Mouse (Mus musculus) frontal cortex, adult (tissue): Measurements from ENCODE around the gene Pxn.
A peak's percentile ranks its signal among the peaks of the same experiment; 100 is the strongest.

ENCODE experiments used
- ATAC-seq: cut with Nextera tagmentation; 2 replicates; pipeline ENCODE4 v1.9.2; 2017; ENCODE audit warnings: mild to moderate bottlenecking, moderate library complexity, mixed read lengths; ENCODE audit not compliant: low TSS enrichment

Pxn gene

DNA sequence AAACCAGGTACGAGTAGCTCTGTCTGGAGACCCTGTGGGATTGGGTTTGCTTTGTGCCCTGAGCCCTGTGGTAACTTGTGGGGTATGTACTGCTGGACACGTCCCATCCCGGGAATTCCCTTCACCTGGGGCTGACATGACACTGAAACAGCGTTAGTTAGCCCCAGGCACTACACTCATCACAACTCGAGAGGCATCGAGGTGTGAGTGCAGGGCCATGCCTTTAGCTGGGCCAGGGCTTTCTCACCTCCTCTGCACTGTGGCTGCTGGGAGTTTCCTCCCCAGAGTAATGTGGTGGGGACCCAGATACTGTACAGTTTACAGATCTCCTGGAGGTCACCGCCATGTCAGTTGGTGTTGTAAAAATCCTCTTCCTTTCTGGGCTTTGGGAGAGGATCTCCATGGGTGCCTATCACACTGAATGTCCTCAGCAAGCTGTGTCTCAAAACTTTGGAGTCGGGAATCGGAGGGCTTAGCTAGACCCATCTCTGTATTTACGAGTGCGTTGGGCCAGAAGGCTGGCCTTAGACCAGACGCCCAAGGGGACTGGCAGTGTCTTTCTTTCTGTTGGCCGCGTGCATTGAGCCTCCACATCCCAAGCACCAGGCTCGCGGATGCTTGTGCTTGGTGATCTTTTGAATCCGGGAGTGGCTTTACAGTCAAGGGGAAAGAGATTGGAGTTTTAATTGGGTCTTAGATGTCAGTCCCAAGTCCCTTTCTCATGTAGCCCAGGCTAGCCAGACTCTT is 20.2 kb downstream of the Pxn start:
- no peak for ATAC-seq

DNA sequence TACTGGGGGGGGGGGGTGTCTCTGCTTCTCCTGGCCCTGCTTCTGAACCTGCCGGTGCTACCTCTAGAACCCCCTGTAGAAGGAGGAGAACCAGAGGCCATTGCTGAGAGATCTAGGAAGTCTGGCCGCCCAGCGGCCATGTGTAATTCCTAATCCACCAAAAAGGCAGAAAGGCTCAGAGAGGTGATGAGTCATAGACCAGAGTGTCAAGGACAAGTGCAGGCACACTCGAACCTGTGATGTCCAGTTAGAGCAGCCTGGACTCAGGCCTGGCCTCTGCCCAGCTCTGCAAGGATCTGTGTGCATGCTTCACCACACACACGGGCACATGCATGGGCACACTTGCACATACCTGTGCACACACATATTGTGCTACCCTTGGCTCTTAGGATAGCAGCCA is 21.7 kb downstream of the Pxn start:
- no peak for ATAC-seq

DNA sequence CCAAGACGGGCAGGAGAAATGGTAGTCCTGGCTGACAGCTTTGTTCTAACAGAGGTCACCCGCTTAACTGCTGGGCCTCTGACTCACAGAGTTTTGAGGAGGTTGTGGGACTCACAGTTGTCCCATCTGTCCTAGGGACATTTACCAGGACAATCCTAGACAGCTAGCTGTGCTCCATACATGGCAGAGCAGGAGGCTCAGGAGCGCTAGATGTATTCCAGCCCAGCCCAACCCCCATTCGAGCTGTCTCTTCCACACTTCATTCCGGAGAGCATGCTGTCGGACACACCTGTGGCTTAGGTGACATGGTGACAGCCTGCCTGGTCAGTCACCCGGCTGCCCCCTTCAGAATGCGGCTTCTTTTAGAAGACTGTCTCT is 22.9 kb downstream of the Pxn start:
- no peak for ATAC-seq

DNA sequence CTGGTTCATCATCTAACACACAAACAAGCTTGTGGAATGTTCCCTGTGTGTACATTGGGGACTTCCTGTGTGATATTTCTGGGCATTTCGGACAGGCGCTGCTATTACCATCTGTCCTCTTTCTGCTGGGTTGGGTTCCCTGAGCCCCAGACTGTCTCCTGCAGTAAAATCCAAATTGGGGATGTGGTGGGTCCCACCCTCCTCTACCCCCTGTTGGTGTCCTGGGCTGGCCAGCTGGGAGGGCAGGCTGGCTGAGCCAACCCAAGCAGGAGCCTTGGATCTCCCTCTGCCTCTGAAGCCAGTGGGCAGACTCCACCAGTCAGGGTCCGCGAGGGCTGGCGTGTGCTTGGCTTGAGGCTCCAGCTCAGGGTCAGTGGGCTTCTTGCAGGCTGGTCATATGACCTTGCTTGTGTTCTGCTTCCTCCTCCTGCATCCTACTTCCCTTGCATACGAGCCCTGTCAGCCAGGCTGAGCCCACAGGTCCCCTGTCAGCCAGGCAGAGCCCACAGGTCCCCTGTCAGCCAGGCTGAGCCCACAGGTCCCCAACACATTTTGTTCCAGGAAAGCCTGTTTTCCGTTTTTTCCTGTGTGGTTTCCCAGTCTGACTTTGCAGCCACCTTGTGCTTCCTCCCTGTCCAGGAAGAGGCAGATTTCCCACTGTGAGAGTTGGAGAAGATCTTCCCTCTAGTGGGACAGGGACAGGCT is 23.4 kb downstream of the Pxn start:
- ATAC-seq: no peak

DNA sequence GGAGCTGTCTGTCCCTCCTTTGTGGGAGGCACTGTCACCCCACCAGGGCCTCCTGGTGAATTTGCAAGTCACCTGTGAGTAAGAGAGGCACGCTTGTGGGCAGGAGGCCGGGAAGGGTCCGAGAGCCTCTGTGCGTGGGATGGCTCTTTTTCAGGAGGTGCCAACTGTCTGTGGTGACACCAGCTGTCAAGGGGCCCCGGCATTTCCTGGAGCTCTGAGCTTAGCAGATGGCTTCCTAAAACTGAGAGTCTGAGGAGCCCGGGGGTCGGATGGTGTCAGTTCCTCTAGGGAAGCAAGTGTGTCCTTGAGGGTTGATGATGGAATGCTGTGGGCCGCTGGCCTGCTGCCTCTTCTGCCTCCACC is 24.0 kb downstream of the Pxn start:
- no peak for ATAC-seq

DNA sequence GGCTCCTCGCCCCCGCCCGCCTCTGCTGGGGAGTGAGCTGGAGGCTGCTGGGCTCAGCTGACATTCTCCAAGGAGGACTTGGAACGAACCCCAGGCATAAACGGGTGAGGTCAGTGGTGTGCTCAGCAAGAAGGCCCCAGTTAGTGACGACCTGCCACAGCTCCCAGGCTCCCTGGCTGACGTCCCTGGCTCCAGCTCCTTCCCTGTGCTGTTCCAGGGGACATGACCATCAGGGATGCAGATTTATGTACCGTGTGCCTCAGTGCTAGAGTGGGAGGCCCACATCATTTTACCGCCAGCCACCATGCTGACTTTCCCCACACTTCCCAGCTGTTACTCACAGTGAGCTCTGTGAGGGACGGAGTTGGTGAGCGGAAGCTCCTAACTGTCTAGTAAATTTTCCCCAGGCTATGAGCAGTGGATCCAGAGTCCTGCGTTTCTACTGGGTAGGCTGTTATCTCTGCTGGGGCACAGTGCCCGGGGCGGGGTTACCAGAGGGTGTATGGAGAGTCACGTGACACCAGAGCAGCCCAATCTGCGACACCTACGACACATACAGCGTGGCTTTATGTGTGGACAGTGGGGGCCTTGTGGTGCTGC is 25.3 kb downstream of the Pxn start:
- ATAC-seq: peak; percentile 87

DNA sequence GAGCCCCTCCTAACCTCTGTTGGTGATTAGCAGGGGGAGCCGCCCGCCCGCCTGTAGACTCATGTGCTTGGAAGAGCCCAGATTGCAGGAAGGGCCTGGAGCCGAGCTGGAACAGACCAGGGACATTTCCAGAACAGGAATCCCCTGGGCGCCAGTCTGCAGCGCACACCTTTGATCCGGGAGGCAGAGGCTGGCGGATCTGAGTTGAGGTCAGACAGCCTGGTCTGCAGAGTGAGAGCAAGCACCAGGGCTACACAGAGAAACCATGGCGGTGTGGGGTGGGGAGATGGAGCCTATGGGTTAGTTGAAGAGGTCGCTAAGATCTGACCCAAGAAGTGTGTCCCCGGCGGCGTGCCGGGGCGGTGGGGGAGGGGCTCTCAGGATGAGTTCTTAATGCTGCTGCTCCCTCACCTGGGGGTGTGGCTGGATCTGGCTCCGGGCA is 27.8 kb downstream of the Pxn start:
- no peak for ATAC-seq

DNA sequence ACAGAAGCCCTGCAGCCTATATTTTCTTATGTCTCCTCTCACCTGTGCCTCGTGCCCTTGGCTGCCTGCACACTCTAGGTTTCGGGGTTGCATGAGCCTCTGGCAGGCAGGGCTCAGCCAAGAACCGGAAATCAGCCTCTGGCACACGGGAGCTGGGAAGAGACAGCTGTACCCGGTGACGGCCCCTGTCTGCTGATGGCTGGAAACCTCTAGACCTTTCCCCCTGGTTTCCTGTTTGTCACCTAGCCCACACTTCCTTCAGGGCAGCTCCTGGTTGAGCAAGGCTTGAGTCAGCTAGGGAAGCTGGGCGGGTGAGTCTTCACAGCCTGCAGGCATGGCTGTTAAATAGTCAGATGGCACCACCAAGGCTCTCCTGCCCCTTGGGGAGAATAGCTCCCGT is 28.4 kb downstream of the Pxn start:
- no peak for ATAC-seq

DNA sequence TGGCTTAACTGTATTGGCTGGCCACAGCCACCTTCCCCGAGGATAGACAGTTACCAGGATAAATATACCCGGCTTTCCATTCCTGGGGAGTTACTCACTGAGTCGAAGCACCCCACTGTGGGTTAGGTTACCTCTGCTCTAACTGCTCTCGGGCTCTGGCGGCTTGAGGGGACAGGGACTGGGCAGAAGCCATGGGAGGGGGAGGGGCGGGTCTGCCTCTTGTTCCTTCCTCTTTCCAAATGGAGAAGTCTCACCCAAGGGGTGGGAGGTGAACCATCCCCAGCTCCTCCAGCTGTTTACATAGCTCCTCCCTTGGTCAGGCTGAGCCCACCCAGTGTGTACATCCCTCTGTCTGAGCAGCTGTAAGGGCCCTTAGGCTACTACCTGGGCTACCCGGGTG is 29.2 kb downstream of the Pxn start:
- ATAC-seq: no peak

DNA sequence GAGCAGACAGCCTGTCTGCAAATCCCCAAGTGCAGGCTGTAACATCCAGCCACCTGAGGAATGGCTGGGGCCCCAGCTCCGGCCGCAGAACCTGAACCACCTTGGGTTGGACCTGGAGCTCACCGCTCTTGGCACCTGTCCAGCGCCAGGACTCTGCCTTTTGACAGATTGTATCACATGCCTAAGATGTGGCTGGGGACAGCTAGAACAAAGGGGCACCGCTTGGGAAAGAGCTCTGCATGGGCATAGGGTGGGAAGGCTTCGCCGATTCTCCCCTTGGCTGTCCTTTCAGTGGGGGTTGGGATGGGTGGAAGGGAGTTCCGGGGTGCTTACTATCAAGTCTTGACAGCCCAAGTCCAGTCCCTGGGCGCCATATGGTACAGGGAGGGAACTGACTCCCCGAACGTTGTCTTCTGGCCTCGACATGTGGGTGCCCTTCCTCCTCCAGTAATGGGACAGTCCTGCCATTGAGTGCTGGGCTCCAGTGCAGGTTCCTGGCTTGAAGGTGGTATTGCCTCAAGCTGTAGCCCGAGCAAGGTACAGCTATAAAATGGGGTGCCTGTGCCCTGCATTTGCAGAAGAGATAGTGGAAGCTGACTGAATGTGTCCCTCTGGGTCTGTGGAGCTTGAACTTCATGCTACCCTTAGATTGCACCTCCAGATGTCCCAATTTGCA is 31.7 kb downstream of the Pxn start:
- ATAC-seq: peak; percentile 32; the same call in 1 of the 2 replicates

DNA sequence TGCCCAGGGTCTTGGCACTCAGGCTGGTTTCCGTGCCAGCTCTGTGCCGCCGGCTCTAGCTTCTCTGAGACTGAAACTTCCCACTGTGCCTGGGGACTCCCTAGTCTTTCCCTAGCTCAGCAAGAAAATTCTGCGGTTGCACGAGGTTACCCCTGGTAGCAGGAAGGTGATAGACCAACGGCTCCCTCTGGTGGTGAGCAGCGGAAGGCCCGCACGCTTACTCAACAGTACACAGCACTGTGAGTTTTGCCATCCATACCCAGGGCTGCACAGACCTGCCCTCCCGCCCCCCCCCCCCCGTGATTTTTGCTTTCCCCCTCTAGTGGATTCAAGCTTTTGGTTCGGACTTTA is 32.2 kb downstream of the Pxn start:
- peak; percentile 82 for ATAC-seq

DNA sequence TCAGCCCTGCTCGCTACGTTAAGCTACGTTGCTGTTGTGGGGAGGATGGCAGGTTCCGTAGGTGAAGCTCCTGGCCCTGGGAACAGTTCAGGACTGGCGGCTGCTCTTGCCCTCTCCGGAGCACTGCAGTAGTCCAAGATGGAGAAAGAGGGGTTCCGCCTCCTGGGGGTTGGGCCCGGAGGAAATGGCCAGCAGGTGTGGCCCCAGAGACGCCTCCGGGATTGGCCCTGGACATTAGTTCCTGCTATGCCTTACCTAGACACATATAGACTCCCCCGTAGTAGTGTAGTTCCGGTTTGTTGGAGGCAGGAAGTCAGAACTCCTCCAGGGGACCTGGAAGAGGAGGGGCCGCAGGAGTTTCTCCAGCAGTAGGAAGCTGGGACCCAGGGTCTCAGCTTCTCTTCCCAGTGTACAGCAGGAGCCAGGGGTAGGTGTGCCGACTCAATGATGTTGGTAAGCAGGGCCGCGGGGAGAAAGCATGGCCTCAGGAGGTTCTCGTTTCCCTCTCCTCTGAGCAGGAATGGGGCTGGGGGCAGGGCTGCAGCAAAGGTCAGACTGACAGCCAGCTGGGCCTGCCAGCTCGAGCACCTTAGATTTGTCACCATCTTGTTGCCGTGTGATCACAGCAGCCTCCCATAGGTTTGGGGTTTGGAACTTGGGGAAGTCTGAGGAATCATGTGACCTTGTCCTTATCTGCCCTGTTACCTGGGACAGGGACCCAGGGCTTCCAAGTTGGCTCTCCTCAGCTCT is 36.3 kb downstream of the Pxn start:
- no peak for ATAC-seq

DNA sequence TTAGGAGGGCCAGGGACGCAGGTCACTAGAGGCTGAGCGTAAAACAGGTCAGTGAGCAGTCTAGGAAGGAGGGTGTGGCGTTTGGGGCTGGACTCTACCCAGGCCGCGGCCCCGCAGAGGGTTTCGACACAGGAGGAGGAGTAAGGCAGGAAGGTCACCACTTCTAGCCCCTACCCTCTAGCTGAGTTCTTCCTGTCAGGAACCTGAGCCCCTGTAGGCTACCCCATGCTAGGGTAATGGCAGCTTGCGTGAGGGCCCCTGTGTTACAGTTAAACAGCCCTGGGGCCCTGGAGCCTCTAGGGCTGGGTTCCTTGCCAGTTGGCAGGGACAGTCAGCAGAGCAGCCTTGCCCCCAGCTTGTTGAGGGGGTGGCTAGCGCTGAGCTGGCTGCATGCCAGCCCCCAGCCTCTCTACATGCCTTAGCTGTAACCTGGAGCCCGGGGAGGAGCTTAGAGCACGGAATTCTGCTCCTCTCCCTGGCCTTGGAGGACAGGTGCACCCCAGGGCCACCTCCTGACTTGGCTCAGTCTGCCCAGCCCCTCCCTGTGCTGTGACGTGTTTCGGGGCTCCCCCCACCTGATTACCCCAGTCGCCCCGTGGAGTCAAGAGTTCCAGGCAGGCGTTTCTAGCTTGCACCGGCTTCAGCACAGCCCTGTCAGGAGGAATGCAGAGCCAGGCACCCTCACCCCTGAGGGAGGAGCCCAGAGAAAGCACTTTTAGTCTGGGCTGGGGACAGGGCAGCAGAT is 37.2 kb downstream of the Pxn start:
- ATAC-seq: peak; percentile 45; the same call in 1 of the 2 replicates

DNA sequence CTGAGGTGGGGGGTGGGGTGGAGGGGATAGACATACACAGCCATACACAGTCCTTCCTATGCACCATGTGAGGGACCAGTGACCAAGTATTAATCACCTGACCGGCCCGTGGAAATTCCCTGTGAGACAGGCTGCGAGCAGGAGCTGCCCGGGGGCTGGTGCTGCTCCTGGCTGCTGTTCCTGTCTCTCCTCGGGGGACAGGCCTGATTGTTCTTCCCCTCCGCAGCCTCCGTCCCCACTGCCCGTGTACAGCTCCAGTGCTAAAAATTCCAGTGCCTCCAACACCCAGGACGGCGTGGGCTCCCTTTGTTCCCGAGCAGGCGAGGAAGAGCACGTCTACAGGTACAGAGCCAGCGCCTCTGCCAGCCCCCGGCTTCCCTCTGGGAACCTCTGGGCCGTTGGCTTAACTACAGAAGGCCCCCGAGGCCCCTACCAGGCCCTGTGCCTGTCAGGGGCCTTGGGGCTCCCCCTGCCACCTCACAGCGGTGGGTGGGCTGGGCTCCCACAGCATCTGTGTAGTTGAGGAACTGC is 38.2 kb downstream of the Pxn start:
- ATAC-seq: no peak

DNA sequence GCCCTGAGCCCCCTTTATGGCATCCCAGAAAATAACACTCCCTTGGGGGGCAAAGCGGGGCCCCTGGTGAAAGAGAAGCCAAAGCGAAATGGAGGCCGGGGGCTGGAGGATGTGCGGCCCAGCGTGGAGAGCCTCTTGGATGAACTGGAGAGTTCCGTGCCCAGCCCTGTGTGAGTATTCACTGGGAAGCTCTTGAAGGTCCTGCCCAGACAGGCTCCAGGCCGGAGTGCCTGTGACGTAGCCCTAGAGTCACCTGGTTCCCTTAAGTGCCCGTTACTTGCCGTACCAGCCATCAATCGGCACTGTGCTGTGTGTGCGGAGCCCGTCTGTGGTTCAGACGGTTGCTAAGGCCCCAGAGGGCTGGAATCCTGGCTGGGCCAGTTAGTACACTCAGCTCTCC is 39.2 kb downstream of the Pxn start:
- no peak for ATAC-seq

DNA sequence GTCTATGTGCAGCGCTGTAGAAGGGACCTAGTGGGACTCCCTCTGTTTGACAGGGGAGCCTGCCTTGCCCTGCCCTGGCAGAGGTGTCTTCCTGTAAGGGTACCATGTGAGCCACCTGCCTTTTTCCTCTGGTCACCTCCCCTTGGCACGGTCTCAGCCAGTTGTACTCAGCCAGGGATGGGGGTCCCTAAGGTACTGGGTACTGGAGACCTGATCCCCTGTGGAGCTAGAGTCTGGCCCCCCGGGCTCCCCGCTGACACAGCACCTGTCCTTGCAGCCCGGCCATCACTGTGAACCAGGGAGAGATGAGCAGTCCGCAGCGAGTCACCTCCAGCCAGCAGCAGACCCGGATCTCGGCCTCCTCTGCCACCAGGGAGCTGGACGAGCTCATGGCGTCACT is 40.1 kb downstream of the Pxn start:
- ATAC-seq: no peak

DNA sequence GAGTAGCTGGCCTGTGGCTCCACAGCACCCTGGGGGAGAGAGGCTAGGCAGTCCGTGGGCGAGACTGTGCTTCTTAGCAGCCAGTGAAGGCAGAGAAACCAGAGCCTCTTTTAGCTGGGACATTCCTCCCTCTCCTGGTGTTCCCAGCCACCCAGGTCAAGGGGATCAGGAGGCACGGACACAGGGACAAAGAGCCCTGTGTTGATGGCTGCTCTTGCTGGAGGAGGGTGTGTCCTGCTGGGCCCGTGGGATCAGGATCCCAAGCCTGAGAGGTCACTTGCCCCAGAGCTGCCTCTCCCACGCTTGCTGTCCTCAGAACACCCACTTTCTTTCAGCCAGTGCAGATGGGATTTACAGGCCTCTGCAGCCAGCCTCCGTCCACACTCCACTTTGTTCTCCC is 40.5 kb downstream of the Pxn start:
- no peak for ATAC-seq

DNA sequence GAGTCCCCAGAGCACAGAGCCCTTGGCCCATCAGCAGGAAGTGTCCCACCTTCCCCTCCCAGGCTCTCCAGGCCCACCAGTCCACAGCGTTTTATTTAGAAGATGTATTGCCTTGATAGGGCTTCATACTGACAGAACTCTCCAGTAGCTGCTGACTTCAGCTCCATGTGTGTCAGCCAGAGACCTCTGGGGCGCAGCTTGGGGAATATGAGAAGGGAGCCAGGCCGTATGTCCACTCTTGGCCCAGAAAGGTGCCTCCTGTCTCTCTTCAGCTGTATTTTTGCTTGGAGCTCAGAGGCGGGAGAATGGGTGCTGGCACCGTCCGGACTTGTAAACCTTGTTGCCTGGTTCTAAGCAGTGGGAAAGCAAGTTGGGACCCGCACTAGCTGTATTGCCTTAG is 40.9 kb downstream of the Pxn start:
- ATAC-seq: no peak

DNA sequence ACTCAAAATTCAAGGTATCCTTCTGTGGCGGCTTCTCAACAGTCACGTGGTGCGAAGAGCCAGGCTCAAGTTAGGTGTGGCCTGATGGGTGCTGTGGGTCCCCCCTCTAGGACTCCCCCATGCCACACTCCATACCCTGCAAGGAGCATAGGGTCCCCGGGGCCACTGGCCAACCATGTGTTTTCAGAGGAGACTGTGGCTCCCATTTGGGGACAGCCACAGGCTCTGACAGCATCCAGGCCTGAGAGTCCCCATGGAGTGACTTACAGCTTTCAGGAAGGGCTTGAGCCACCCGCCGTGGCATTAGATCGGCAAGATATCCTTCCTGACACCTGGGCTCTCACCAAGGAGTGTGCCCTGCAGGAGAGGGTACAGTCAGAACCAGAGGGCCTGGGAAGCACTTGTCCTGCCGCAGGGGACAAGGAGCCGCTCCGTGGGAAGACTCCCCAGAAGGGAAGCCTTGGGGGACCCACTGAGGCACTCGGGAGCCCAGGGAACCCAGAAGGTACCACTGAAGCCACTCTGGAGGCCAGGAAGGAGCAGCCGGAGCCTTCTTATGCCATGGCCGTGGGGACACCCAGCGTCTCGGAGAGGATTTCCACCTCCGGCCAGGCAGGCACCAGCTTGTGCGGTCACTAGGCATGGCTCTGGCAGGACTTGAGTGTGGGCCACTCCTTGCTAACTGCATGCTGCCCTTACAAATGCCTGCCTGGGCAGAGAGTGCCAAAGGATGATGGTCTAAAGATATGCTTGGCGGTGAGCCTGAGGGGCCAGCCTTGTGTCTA is 42.2 kb downstream of the Pxn start:
- ATAC-seq: no peak

DNA sequence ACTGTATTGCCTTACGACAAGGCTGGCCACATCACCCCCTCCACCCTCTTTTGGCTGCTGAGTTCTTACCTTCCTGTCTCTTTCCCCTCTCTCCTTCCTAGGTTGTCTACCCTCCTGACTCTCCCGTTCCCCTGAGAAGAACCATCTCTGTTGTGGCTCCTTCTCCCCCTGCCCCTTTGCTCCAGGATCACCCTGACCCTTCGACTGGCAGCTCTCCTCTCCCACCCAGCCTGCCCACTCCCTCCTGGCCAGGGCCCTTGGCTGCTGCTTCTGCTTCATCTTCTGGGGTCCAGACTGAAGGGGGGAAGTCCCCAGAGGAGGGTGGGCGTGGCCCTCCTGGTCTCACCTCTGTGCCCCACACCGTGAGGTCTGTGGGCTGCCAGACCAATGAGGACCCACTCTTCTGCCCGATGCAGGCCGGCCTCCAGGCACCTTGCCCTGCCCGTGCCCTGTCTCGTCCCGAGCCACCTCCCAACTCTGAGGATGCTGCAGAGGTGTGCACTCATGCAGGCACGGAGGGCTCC is 44.1 kb downstream of the Pxn start:
- no peak for ATAC-seq
